Mouse (Mus musculus): ENCODE data around the gene Spocd1. TPM values are rescaled to one million over a fixed set of nuclear protein-coding genes. Genes with fewer than 3 reads are reported as not detected.
A peak's percentile ranks its signal among the peaks of the same experiment; 100 is the strongest.
"Not testable (repeated sequence)": the region's sequence is repeated elsewhere in the genome, so short reads cannot be mapped to it uniquely, and the experiment has no call there.

Gene Spocd1
- polyA plus RNA-seq (2015; fragmentation: Nextera tagmentation; extraction: Ambion mirVana): not detected in 2 replicates

DNA sequence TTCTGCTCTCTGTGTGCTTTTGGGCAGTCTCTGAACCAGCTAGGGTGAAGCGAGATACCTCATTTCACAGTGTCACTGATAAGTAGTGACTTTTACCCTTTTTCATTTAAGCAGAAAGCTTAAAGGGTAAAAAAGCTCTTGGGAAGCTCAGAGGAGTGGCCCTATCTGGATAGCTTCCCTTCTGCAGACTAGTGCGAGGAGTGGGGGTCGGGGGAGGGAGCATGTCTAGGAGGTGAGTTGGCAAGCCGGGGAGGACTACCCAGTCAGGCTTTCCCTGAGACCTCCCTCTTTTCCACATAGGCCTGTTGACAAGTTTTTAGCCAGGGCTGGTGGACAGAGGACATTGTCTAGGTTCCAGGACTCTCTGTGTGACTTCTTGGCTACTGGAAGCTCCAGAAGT, at the start of gene Spocd1:
TSS of gene Spocd1 (plus strand) at position 301 of the 400 bp plus-strand sequence.
- Histone ChIP-seq H3K36me3 (ENCODE audit: control insufficient read depth, insufficient read depth) (no peaks in the 10 kb centered on the region), H3K9ac (replicated peaks; ENCODE audit: low read depth, low read length) (0 out of 2 replicates have a peak within 1 kb of the TSS, but pooled peaks have one; percentile 33), H3K27me3 (replicated peaks; ENCODE audit: control insufficient read depth, insufficient read depth, low read length) (no peaks in the 10 kb centered on the region), H3K27ac (ENCODE audit: low read length) (no peak within 1 kb of the TSS), H3K4me1 (replicated peaks; ENCODE audit: control insufficient read depth, insufficient read depth, low read length) (peaks cover 3% of the 10 kb centered on the region), H3K9me3 (ENCODE audit: control insufficient read depth, low read length) (no peaks in the 10 kb centered on the region), H3K4me2 (ENCODE audit: low read length) (peak within 1 kb of the TSS; percentile 43), H3K4me3 (replicated peaks; ENCODE audit: low read length) (peak within 1 kb of the TSS; percentile 22)
- WGBS: 47% methylated on average over 4 of the region's 4 CpGs
- ATAC-seq: no peak

- no peaks in the 10 kb centered on the region for H3K27me3 ChIP-seq (replicated peaks; ENCODE audit: control insufficient read depth, insufficient read depth, low read length)
- no peak overlapping the region for H3K4me3 ChIP-seq (replicated peaks; ENCODE audit: low read length)
- H3K4me1 ChIP-seq (replicated peaks; ENCODE audit: control insufficient read depth, insufficient read depth, low read length): peaks cover 25% of the 10 kb centered on the region
- ATAC-seq: no peak
- H3K9ac ChIP-seq (replicated peaks; ENCODE audit: low read depth, low read length): no peak overlapping the region
- H3K4me2 ChIP-seq (ENCODE audit: low read length): no peak overlapping the region
- no peak overlapping the region for H3K27ac ChIP-seq (ENCODE audit: low read length)
- no peaks in the 10 kb centered on the region for H3K36me3 ChIP-seq (ENCODE audit: control insufficient read depth, insufficient read depth)
- H3K9me3 ChIP-seq (ENCODE audit: control insufficient read depth, low read length): no peaks in the 10 kb centered on the region
- 79% methylated on average over 7 of the region's 7 CpGs for WGBS
Observed at GRCm38 (mm10) chr4:129880615-129881014, 48.4 kb upstream of the Spocd1 start.

DNA sequence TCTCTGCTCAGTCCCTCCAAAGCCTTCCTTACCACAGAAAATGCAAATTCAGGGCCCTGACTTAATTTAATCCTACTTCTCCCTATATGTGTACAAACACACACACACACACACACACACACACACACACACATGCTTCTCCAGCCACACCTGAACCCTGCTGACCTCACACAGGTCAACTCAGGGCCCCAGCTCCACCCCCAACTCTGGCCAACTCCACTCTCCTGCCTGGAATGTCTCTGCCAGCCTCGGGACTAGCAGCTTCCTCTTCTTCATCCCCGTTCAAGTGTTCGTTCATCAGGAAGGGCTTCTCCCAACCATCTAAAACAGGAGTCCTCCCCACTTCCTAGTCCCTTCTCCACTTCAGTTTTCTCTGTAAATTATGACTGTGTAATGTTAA, 47.4 kb upstream of the Spocd1 start:
- 48% methylated on average over 3 of the region's 3 CpGs for WGBS

DNA sequence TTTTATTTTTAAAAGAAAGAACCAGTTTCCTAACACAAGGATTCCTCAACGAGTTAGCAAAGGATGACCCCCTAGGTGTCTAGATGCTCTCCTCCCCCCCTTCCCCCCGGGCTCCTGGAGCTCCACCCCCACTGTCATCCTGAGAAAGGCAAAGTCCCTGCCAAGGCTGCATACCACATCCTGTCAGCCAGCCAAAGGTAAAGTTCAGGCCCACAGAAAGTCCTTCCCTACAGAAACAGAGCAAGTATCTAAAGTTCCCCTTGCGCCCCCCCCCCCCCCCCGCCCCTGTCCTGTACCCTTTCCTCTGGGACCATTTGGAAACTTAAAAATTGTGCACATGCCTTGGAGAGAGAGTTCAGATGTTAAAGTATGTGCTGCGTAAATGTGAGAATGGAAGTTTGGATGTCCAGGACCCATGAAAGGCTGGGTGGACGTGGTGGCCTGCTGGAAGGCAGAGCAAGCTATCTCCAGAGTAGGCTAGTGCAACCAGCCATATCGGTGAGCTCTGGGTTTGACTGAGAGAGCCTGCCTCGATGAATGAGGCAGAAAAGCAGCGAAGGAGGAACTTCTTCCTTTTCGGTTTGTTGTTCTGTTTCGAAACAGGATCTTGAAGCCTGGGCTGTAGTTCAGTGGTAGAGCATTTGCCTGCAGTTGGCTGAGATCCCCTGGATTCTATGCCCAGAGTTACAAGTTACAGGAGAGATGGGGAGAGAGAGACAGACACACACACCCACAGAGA, 46.3 kb upstream of the Spocd1 start:
- Histone ChIP-seq H3K27ac (ENCODE audit: low read length) (0 out of 2 replicates have a peak overlapping the region, but pooled peaks have one; percentile 28), H3K4me1 (replicated peaks; ENCODE audit: control insufficient read depth, insufficient read depth, low read length) (peaks cover 17% of the 10 kb centered on the region), H3K36me3 (ENCODE audit: control insufficient read depth, insufficient read depth) (no peaks in the 10 kb centered on the region), H3K9me3 (ENCODE audit: control insufficient read depth, low read length) (no peaks in the 10 kb centered on the region), H3K27me3 (replicated peaks; ENCODE audit: control insufficient read depth, insufficient read depth, low read length) (no peaks in the 10 kb centered on the region), H3K4me3 (replicated peaks; ENCODE audit: low read length) (peak overlapping the region; percentile 11; the same call in 1 of the 2 replicates), H3K4me2 (ENCODE audit: low read length) (peak overlapping the region; percentile 16; the same call in 1 of the 2 replicates), H3K9ac (replicated peaks; ENCODE audit: low read depth, low read length) (no peak overlapping the region)
- ATAC-seq: no peak
- WGBS: 40% methylated on average over 11 of the region's 11 CpGs

More for the DNA sequence above, 47.4 kb upstream of the Spocd1 start:
- H3K4me1 ChIP-seq (replicated peaks; ENCODE audit: control insufficient read depth, insufficient read depth, low read length): peaks cover 25% of the 10 kb centered on the region
- ATAC-seq: no peak
- no peak overlapping the region for H3K27ac ChIP-seq (ENCODE audit: low read length)
- no peak overlapping the region for H3K4me3 ChIP-seq (replicated peaks; ENCODE audit: low read length)
- H3K9me3 ChIP-seq (ENCODE audit: control insufficient read depth, low read length): no peaks in the 10 kb centered on the region
- no peaks in the 10 kb centered on the region for H3K36me3 ChIP-seq (ENCODE audit: control insufficient read depth, insufficient read depth)
- no peak overlapping the region for H3K4me2 ChIP-seq (ENCODE audit: low read length)
- H3K27me3 ChIP-seq (replicated peaks; ENCODE audit: control insufficient read depth, insufficient read depth, low read length): no peaks in the 10 kb centered on the region
- no peak overlapping the region for H3K9ac ChIP-seq (replicated peaks; ENCODE audit: low read depth, low read length)

DNA sequence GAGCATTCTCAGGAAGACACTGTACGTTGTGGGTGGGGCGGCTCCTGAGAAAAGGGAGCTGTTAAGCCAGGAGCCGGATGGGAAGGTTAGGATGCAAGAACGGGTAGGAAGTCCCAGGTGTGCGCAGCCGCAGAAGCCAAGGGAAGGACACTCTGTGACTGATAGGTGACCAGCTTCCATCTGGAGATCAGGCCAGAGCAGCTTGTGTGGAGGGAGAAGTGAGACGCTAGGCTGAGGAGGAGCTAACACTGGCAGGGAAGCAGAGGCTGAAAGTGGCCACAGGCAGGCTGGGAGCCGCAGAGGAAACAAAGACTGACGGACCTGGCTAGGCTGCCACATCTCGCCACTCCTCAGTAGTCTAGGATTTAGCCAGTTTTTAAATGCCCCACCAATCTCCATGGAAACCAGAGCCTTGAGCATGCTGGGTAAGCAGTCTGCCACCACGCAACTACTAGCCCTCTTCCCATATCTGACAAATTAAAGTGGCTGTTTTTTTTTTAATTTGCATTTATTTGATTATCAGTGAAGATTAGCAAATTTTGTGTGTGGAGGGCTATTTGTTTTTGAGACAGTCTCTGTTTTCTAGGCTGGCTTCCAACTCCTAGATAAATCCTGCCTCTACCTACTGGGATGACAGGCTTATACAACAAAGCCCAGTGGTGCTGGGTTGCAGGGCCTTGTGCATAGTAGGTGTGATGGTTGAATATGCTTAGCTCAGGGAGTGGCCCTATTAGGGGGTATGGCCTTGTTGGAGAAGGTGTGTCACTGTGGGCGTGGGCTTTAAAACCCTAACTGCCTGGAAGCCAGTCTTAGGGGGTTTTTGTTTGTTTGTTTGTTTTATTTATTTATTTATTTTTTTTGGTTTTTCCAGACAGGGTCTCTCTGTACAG, 44.8 kb upstream of the Spocd1 start:
- WGBS: 49% methylated on average over 12 of the region's 12 CpGs
- no peaks in the 10 kb centered on the region for H3K9me3 ChIP-seq (ENCODE audit: control insufficient read depth, low read length)
- no peak overlapping the region for H3K4me3 ChIP-seq (replicated peaks; ENCODE audit: low read length)
- no peak overlapping the region for H3K9ac ChIP-seq (replicated peaks; ENCODE audit: low read depth, low read length)
- H3K27ac ChIP-seq (ENCODE audit: low read length): peak overlapping the region; percentile 2; the same call in 1 of the 2 replicates
- peaks cover 13% of the 10 kb centered on the region for H3K4me1 ChIP-seq (replicated peaks; ENCODE audit: control insufficient read depth, insufficient read depth, low read length)
- peak overlapping the region; percentile 10 for H3K4me2 ChIP-seq (ENCODE audit: low read length)
- ATAC-seq: peak; percentile 72
- H3K27me3 ChIP-seq (replicated peaks; ENCODE audit: control insufficient read depth, insufficient read depth, low read length): no peaks in the 10 kb centered on the region
- no peaks in the 10 kb centered on the region for H3K36me3 ChIP-seq (ENCODE audit: control insufficient read depth, insufficient read depth)

- Histone ChIP-seq H3K4me1 (replicated peaks; ENCODE audit: control insufficient read depth, insufficient read depth, low read length) (no peaks in the 10 kb centered on the region), H3K27me3 (replicated peaks; ENCODE audit: control insufficient read depth, insufficient read depth, low read length) (no peaks in the 10 kb centered on the region), H3K9me3 (ENCODE audit: control insufficient read depth, low read length) (no peaks in the 10 kb centered on the region), H3K4me3 (replicated peaks; ENCODE audit: low read length) (no peak overlapping the region), H3K4me2 (ENCODE audit: low read length) (no peak overlapping the region), H3K36me3 (ENCODE audit: control insufficient read depth, insufficient read depth) (no peaks in the 10 kb centered on the region), H3K27ac (ENCODE audit: low read length) (no peak overlapping the region), H3K9ac (replicated peaks; ENCODE audit: low read depth, low read length) (no peak overlapping the region)
- 63% methylated on average over 10 of the region's 10 CpGs for WGBS
- no peak for ATAC-seq
Observed at GRCm38 (mm10) chr4:129889661-129890060, 39.4 kb upstream of the Spocd1 start.

- Histone ChIP-seq H3K4me3 (replicated peaks; ENCODE audit: low read length) (no peak overlapping the region), H3K27ac (ENCODE audit: low read length) (no peak overlapping the region), H3K27me3 (replicated peaks; ENCODE audit: control insufficient read depth, insufficient read depth, low read length) (no peaks in the 10 kb centered on the region), H3K4me1 (replicated peaks; ENCODE audit: control insufficient read depth, insufficient read depth, low read length) (no peaks in the 10 kb centered on the region), H3K4me2 (ENCODE audit: low read length) (no peak overlapping the region), H3K9ac (replicated peaks; ENCODE audit: low read depth, low read length) (no peak overlapping the region), H3K9me3 (ENCODE audit: control insufficient read depth, low read length) (no peaks in the 10 kb centered on the region), H3K36me3 (ENCODE audit: control insufficient read depth, insufficient read depth) (no peaks in the 10 kb centered on the region)
- no peak for ATAC-seq
- WGBS: 92% methylated on average over 7 of the region's 7 CpGs
Observed at GRCm38 (mm10) chr4:129890094-129890493, 39.0 kb upstream of the Spocd1 start.

GRCm38 (mm10) chr4:129894861-129895260, 34.2 kb upstream of the Spocd1 start:
- WGBS: 88% methylated on average over 3 of the region's 3 CpGs
- Histone ChIP-seq H3K4me1 (replicated peaks; ENCODE audit: control insufficient read depth, insufficient read depth, low read length) (no peaks in the 10 kb centered on the region), H3K27ac (ENCODE audit: low read length) (no peak overlapping the region), H3K9ac (replicated peaks; ENCODE audit: low read depth, low read length) (no peak overlapping the region), H3K4me3 (replicated peaks; ENCODE audit: low read length) (no peak overlapping the region), H3K4me2 (ENCODE audit: low read length) (no peak overlapping the region), H3K27me3 (replicated peaks; ENCODE audit: control insufficient read depth, insufficient read depth, low read length) (no peaks in the 10 kb centered on the region), H3K36me3 (ENCODE audit: control insufficient read depth, insufficient read depth) (no peaks in the 10 kb centered on the region), H3K9me3 (ENCODE audit: control insufficient read depth, low read length) (no peaks in the 10 kb centered on the region)
- ATAC-seq: no peak

DNA sequence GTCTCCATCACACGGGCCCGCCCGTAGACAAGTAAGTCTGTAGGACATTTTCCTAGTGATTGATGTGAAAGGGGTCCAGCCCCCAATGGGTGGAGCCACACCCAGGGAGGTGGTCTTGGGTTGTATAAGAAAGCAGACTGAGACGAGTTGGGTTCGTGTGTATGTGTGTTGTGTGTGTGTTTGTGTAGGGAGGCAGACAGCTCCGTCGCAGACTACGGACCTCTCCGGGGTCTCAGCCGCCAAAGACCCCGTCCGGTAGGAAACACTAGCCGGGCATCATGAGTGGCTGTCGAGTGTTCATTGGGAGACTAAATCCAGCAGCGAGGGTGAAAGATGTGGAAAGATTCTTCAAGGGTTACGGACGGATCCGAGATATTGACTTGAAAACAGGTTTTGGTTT, 30.2 kb upstream of the Spocd1 start:
- H3K9ac ChIP-seq (replicated peaks; ENCODE audit: low read depth, low read length); ATAC-seq; H3K9me3 ChIP-seq (ENCODE audit: control insufficient read depth, low read length); H3K4me3 ChIP-seq (replicated peaks; ENCODE audit: low read length); H3K4me2 ChIP-seq (ENCODE audit: low read length); H3K27me3 ChIP-seq (replicated peaks; ENCODE audit: control insufficient read depth, insufficient read depth, low read length); H3K4me1 ChIP-seq (replicated peaks; ENCODE audit: control insufficient read depth, insufficient read depth, low read length); H3K27ac ChIP-seq (ENCODE audit: low read length); H3K36me3 ChIP-seq (ENCODE audit: control insufficient read depth, insufficient read depth): not testable (repeated sequence)
- WGBS: 96% methylated on average over 18 of the region's 18 CpGs
